Mouse (Mus musculus): ENCODE results near the gene Cenpm. TPM values are rescaled to one million over a fixed set of nuclear protein-coding genes. Genes with fewer than 3 reads are reported as not detected.

Cenpm gene
- polyA plus RNA-seq, 1 experiment from 2014 or later = 24.0 TPM

DNA sequence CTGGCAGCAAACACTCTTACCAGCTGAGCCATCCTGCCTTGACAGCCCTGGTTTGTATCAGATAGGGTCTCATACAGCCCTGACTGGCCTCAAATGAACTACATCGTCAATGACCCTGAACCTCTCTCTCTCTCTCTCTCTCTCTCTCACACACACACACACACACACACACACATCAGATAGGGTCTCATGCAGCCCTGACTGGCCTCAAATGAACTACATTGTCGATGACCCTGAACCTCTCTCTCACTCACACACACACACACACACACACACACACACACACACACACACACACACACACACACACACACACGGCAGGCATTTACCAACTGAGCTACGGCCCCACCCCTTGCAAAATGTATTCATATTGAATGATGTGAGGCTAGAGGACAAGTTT lies 13.4 kb downstream of the Cenpm start:
- Histone ChIP-seq H3K9me3 (ENCODE audit: control insufficient read depth, low read length) (no peaks in the 10 kb centered on the region), H3K4me2 (ENCODE audit: low read length) (no peak overlapping the region), H3K36me3 (ENCODE audit: control insufficient read depth, insufficient read depth, low read length) (no peaks in the 10 kb centered on the region), H3K27ac (ENCODE audit: low read depth, low read length) (no peak overlapping the region), H3K4me1 (ENCODE audit: control insufficient read depth, insufficient read depth, low read depth, low read length) (peaks cover 8% of the 10 kb centered on the region), H3K27me3 (replicated peaks; ENCODE audit: control insufficient read depth, insufficient read depth, low read length) (no peaks in the 10 kb centered on the region; the same call in 1 of the 2 replicates), H3K9ac (ENCODE audit: low read depth, low read length) (no peak overlapping the region), H3K4me3 (ENCODE audit: low read length) (no peak overlapping the region)
- no peak for ATAC-seq
- WGBS = 84% methylated on average over 4 of the region's 4 CpGs

DNA sequence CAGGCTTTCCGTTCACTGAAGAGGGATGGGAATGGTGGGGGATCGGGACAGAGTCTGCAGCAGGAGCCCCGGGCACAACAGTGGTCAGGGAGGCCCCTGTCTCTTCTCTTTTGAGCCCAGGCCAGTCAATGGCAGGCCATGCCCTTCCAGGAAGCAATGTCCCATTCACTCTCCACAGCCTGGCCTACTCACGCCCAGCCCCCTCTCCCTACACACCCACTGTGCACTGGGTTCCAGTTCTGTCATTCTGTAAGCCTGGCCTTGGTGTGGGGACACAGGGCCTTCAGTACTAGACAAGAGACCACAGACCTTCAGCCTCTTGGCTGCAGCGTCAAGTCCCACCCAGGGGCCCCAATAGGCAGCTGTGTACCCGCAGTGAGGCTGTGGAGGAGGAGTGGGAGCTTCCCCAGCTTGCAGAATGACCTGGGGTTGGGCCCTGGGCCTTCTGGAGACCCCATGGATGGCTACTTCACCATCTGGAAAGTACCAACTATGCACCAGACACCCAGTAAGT lies 14.4 kb downstream of the Cenpm start:
- H3K27ac ChIP-seq (ENCODE audit: low read depth, low read length) = no peak overlapping the region
- H3K36me3 ChIP-seq (ENCODE audit: control insufficient read depth, insufficient read depth, low read length) = no peaks in the 10 kb centered on the region
- ATAC-seq = no peak
- peaks cover 3% of the 10 kb centered on the region; the same call in 1 of the 2 replicates for H3K27me3 ChIP-seq (replicated peaks; ENCODE audit: control insufficient read depth, insufficient read depth, low read length)
- no peak overlapping the region for H3K9ac ChIP-seq (ENCODE audit: low read depth, low read length)
- no peak overlapping the region for H3K4me3 ChIP-seq (ENCODE audit: low read length)
- H3K4me1 ChIP-seq (ENCODE audit: control insufficient read depth, insufficient read depth, low read depth, low read length) = peaks cover 8% of the 10 kb centered on the region
- H3K4me2 ChIP-seq (ENCODE audit: low read length) = no peak overlapping the region
- H3K9me3 ChIP-seq (ENCODE audit: control insufficient read depth, low read length) = no peaks in the 10 kb centered on the region
- WGBS = 66% methylated on average over 6 of the region's 6 CpGs

DNA sequence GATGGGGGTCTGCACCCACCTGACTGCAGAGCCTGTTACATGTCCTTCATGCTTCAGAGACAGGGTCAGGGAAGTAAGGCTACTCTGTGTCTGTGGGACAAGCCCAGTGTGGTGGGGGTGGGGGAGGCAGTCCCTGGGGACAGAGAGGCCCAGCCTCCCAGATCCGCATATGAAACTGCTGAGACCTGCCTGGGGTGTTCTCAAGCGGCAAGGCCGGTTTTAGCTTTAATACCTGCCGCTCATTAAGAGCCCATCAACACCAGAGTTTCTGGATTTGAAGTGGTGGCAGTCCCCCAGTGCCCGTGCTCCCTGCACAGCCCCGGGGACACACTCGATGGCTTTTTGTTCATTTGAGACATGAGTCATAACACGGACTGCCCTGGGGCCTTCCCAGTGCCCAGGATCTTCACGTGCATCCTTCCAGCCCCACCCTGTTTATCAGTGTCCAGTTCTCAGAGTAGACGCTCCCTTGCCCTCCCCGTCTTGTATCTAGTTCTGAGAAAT lies 15.0 kb downstream of the Cenpm start:
- H3K36me3 ChIP-seq (ENCODE audit: control insufficient read depth, insufficient read depth, low read length) = no peaks in the 10 kb centered on the region
- no peak overlapping the region for H3K4me3 ChIP-seq (ENCODE audit: low read length)
- H3K9ac ChIP-seq (ENCODE audit: low read depth, low read length) = no peak overlapping the region; the same call in none of the 2 replicates
- ATAC-seq = no peak
- H3K4me1 ChIP-seq (ENCODE audit: control insufficient read depth, insufficient read depth, low read depth, low read length) = peaks cover 8% of the 10 kb centered on the region
- no peak overlapping the region for H3K27ac ChIP-seq (ENCODE audit: low read depth, low read length)
- 37% methylated on average over 11 of the region's 11 CpGs for WGBS
- H3K4me2 ChIP-seq (ENCODE audit: low read length) = no peak overlapping the region
- no peaks in the 10 kb centered on the region for H3K9me3 ChIP-seq (ENCODE audit: control insufficient read depth, low read length)
- peaks cover 3% of the 10 kb centered on the region for H3K27me3 ChIP-seq (replicated peaks; ENCODE audit: control insufficient read depth, insufficient read depth, low read length)

GRCm38 (mm10) chr15:82225769-82226168 lies 18.8 kb downstream of the Cenpm start:
- Histone ChIP-seq H3K9ac (ENCODE audit: low read depth, low read length) (no peak overlapping the region), H3K4me1 (ENCODE audit: control insufficient read depth, insufficient read depth, low read depth, low read length) (peaks cover 9% of the 10 kb centered on the region), H3K27ac (ENCODE audit: low read depth, low read length) (no peak overlapping the region), H3K9me3 (ENCODE audit: control insufficient read depth, low read length) (no peaks in the 10 kb centered on the region), H3K27me3 (replicated peaks; ENCODE audit: control insufficient read depth, insufficient read depth, low read length) (peaks cover 11% of the 10 kb centered on the region), H3K4me2 (ENCODE audit: low read length) (no peak overlapping the region), H3K36me3 (ENCODE audit: control insufficient read depth, insufficient read depth, low read length) (no peaks in the 10 kb centered on the region), H3K4me3 (ENCODE audit: low read length) (no peak overlapping the region)
- 86% methylated on average over 5 of the region's 5 CpGs for WGBS
- no peak for ATAC-seq

GRCm38 (mm10) chr15:82224602-82225215 lies 19.8 kb downstream of the Cenpm start:
- H3K9ac ChIP-seq (ENCODE audit: low read depth, low read length) = no peak overlapping the region
- H3K4me2 ChIP-seq (ENCODE audit: low read length) = peak overlapping the region; percentile 71
- peaks cover 9% of the 10 kb centered on the region for H3K4me1 ChIP-seq (ENCODE audit: control insufficient read depth, insufficient read depth, low read depth, low read length)
- WGBS = 50% methylated on average over 7 of the region's 7 CpGs
- H3K27me3 ChIP-seq (replicated peaks; ENCODE audit: control insufficient read depth, insufficient read depth, low read length) = peaks cover 11% of the 10 kb centered on the region
- H3K36me3 ChIP-seq (ENCODE audit: control insufficient read depth, insufficient read depth, low read length) = no peaks in the 10 kb centered on the region
- ATAC-seq = 0 out of 2 replicates have a peak, but pooled peaks have one; percentile 11
- H3K9me3 ChIP-seq (ENCODE audit: control insufficient read depth, low read length) = no peaks in the 10 kb centered on the region
- no peak overlapping the region for H3K27ac ChIP-seq (ENCODE audit: low read depth, low read length)
- peak overlapping the region; percentile 36 for H3K4me3 ChIP-seq (ENCODE audit: low read length)

DNA sequence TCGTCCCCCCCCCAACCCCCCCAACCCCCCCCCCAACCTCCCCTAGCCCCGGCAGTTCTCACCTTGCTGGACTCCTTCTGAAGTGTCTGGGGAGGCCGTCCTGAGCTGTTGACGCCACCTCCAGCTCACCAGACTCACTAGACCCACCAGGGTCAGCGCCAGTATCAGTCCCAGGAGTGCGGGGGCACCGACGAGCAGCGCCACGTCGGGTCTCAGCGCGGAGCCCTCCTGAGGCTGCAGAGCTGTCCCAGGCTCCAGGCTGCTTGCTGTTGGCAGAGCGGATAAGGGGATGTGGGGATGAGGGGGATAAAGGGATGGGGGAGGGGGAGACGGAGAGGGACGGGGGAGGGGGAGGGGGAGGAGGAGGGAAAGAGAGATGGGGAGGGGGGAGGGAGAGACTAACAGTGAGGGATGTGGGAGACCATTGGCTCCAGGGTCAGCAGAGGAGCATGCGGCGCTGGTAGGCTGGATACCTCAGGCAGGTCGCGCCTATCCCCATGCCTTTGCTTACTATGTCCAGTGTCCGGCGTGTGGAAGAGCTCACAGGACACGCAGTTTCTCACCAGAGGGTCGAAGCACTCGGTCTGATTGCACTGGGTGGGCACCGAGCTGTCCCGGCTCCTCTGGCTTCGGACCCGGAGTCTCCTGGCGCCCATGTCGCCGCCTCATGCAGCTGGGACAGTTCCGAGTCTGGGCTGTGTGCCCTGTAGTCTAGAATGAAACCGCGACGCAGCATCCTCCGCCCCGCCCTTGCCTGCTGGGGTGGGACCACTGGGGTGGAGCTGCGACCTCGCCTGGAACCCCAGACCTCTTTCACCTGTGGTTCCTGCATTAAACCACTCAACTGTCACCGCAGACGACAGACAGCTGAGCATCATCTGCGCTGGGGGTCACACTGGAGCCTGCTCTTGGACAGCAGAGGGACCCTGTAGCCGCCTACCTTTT lies 20.6 kb downstream of the Cenpm start, which contains the start of gene Tnfrsf13c:
Gene Tnfrsf13c, minus strand, starts transcription at position 713 of the 945 bp plus-strand sequence.
- peaks cover 11% of the 10 kb centered on the region for H3K27me3 ChIP-seq (replicated peaks; ENCODE audit: control insufficient read depth, insufficient read depth, low read length)
- H3K9me3 ChIP-seq (ENCODE audit: control insufficient read depth, low read length) = no peaks in the 10 kb centered on the region
- no peaks in the 10 kb centered on the region for H3K36me3 ChIP-seq (ENCODE audit: control insufficient read depth, insufficient read depth, low read length)
- H3K4me1 ChIP-seq (ENCODE audit: control insufficient read depth, insufficient read depth, low read depth, low read length) = peaks cover 9% of the 10 kb centered on the region
- peak within 1 kb of the TSS; percentile 36 for H3K4me3 ChIP-seq (ENCODE audit: low read length)
- H3K4me2 ChIP-seq (ENCODE audit: low read length) = peak within 1 kb of the TSS; percentile 71
- no peak within 1 kb of the TSS for H3K27ac ChIP-seq (ENCODE audit: low read depth, low read length)
- 1% methylated on average over 43 of the region's 44 CpGs for WGBS
- peak; percentile 61 for ATAC-seq
- H3K9ac ChIP-seq (ENCODE audit: low read depth, low read length) = peak within 1 kb of the TSS; percentile 50

GRCm38 (mm10) chr15:82223251-82223650 lies 21.3 kb downstream of the Cenpm start:
- H3K4me2 ChIP-seq (ENCODE audit: low read length) = no peak overlapping the region
- H3K4me1 ChIP-seq (ENCODE audit: control insufficient read depth, insufficient read depth, low read depth, low read length) = peaks cover 9% of the 10 kb centered on the region
- no peak for ATAC-seq
- no peak overlapping the region for H3K27ac ChIP-seq (ENCODE audit: low read depth, low read length)
- H3K27me3 ChIP-seq (replicated peaks; ENCODE audit: control insufficient read depth, insufficient read depth, low read length) = peaks cover 11% of the 10 kb centered on the region
- no peaks in the 10 kb centered on the region for H3K36me3 ChIP-seq (ENCODE audit: control insufficient read depth, insufficient read depth, low read length)
- no peaks in the 10 kb centered on the region for H3K9me3 ChIP-seq (ENCODE audit: control insufficient read depth, low read length)
- H3K4me3 ChIP-seq (ENCODE audit: low read length) = no peak overlapping the region
- H3K9ac ChIP-seq (ENCODE audit: low read depth, low read length) = no peak overlapping the region
- WGBS = 66% methylated on average over 7 of the region's 7 CpGs

- Histone ChIP-seq H3K4me3 (ENCODE audit: low read length) (no peak overlapping the region), H3K36me3 (ENCODE audit: control insufficient read depth, insufficient read depth, low read length) (no peaks in the 10 kb centered on the region), H3K27me3 (replicated peaks; ENCODE audit: control insufficient read depth, insufficient read depth, low read length) (peaks cover 11% of the 10 kb centered on the region), H3K4me1 (ENCODE audit: control insufficient read depth, insufficient read depth, low read depth, low read length) (peaks cover 10% of the 10 kb centered on the region), H3K9me3 (ENCODE audit: control insufficient read depth, low read length) (no peaks in the 10 kb centered on the region), H3K9ac (ENCODE audit: low read depth, low read length) (no peak overlapping the region), H3K4me2 (ENCODE audit: low read length) (no peak overlapping the region), H3K27ac (ENCODE audit: low read depth, low read length) (no peak overlapping the region)
- no peak for ATAC-seq
- WGBS = 68% methylated on average over 14 of the region's 14 CpGs
Observed at GRCm38 (mm10) chr15:82221104-82221860, 23.3 kb downstream of the Cenpm start.
